Mouse (Mus musculus) MEL (cell line): ENCODE measurements around the gene Sec22b. TPM values are rescaled to one million over a fixed set of nuclear protein-coding genes. Genes with fewer than 3 reads are reported as not detected.

ENCODE experiments used
- DNase-seq: peaks from one replicate; pipeline ENCODE4 v3.0.0; 2011; ENCODE audit warnings: low read depth, low spot score
- H3K27ac ChIP-seq: 2 replicates; pipeline ENCODE4 v1.5.1; 2012; ENCODE audit warnings: low read depth, mild to moderate bottlenecking, control low read depth, low read length, moderate library complexity; ENCODE audit not compliant: control insufficient read depth
- H3K27me3 ChIP-seq, 2 experiments: fragments of 150-350 bp in 1 of 2; sonication (generic) in 1 of 2; 2 replicates each; pipeline ENCODE4 v1.6.1; 2012; ENCODE audit warnings: low read length in 2 of 2, mild to moderate bottlenecking in 2 of 2, improper control_type of control experiment in 1 of 2, moderate library complexity in 1 of 2; ENCODE audit not compliant: insufficient read depth in 2 of 2, control insufficient read depth in 1 of 2
- H3K36me3 ChIP-seq, 2 experiments: 2 replicates each; pipeline ENCODE4 v1.6.1; 2012 to 2014; ENCODE audit warnings: low read length in 2 of 2, improper control_type of control experiment in 1 of 2, inconsistent platforms in 1 of 2, mild to moderate bottlenecking in 1 of 2; ENCODE audit not compliant: insufficient read depth in 2 of 2, control insufficient read depth in 1 of 2
- H3K4me1 ChIP-seq, 2 experiments: fragments of 150-350 bp in 1 of 2; sonication (generic) in 1 of 2; 2 replicates each; pipeline ENCODE4 v1.6.1; 2012; ENCODE audit warnings: low read length in 2 of 2, improper control_type of control experiment in 1 of 2, mild to moderate bottlenecking in 1 of 2; ENCODE audit not compliant: insufficient read depth in 2 of 2, control insufficient read depth in 1 of 2
- H3K4me3 ChIP-seq, 2 experiments: fragments of 150-350 bp in 1 of 2; sonication (generic) in 1 of 2; 2 replicates each; pipeline ENCODE4 v1.5.1; 2012; ENCODE audit warnings: low read depth in 2 of 2, low read length in 2 of 2, mild to moderate bottlenecking in 2 of 2, moderate library complexity in 2 of 2, control low read depth in 1 of 2, improper control_type of control experiment in 1 of 2; ENCODE audit not compliant: control insufficient read depth in 1 of 2, insufficient read depth in 1 of 2
- H3K79me2 ChIP-seq: 2 replicates; pipeline ENCODE4 v1.6.1; 2012; ENCODE audit warnings: mild to moderate bottlenecking, low read length, moderate library complexity; ENCODE audit not compliant: control insufficient read depth, poor library complexity, insufficient read depth
- H3K9ac ChIP-seq: 2 replicates; pipeline ENCODE4 v1.6.1; 2012; ENCODE audit warnings: low read depth, mild to moderate bottlenecking, control low read depth, low read length, moderate library complexity; ENCODE audit not compliant: control insufficient read depth, poor library complexity, severe bottlenecking
- H3K9me3 ChIP-seq: fragments of 150-350 bp; sonication (generic); replicated peaks from 2 replicates; pipeline ENCODE4 v1.6.1; 2012; ENCODE audit warnings: mild to moderate bottlenecking, low read length, improper control_type of control experiment, moderate library complexity; ENCODE audit not compliant: insufficient read depth
- CHD2 ChIP-seq: IDR thresholded peaks from 2 replicates; pipeline ENCODE4 v1.6.1; 2011; ENCODE audit warnings: low read length, improper control_type of control experiment
- E2F4 ChIP-seq: IDR thresholded peaks from 2 replicates; pipeline ENCODE4 v1.6.1; 2011; ENCODE audit warnings: low read depth, low read length, improper control_type of control experiment, borderline replicate concordance
- EP300 ChIP-seq, 2 experiments: IDR thresholded peaks; 2 replicates each; pipeline ENCODE4 v1.6.1; 2011; ENCODE audit warnings: improper control_type of control experiment in 2 of 2, low read length in 2 of 2, low read depth in 1 of 2, mild to moderate bottlenecking in 1 of 2
- ETS1 ChIP-seq: IDR thresholded peaks from 2 replicates; pipeline ENCODE4 v1.6.1; 2012; ENCODE audit warnings: low read depth, mild to moderate bottlenecking, inconsistent platforms, low read length, improper control_type of control experiment, moderate library complexity
- GATA1 ChIP-seq: IDR thresholded peaks from 2 replicates; pipeline ENCODE4 v1.6.1; 2011; ENCODE audit warnings: low read depth, low read length, improper control_type of control experiment
- MAFK ChIP-seq: IDR thresholded peaks from 2 replicates; pipeline ENCODE4 v1.6.1; 2011; ENCODE audit warnings: low read depth, mild to moderate bottlenecking, low read length, improper control_type of control experiment, borderline replicate concordance
- MAZ ChIP-seq: IDR thresholded peaks from 2 replicates; pipeline ENCODE4 v1.6.1; 2012; ENCODE audit warnings: low read depth, mild to moderate bottlenecking, inconsistent platforms, low read length, improper control_type of control experiment
- MEF2A ChIP-seq: IDR thresholded peaks from 2 replicates; pipeline ENCODE4 v1.6.1; 2014; ENCODE audit warnings: low read depth, mild to moderate bottlenecking, inconsistent platforms, low read length, improper control_type of control experiment; ENCODE audit not compliant: poor library complexity, insufficient replicate concordance, severe bottlenecking; ENCODE audit errors: extremely low read depth
- MYB ChIP-seq: IDR thresholded peaks from 2 replicates; pipeline ENCODE4 v1.6.1; 2011; ENCODE audit warnings: mild to moderate bottlenecking, low read depth, low read length, improper control_type of control experiment
- NRF1 ChIP-seq: IDR thresholded peaks from 2 replicates; pipeline ENCODE4 v1.6.1; 2014; ENCODE audit warnings: low read depth, mild to moderate bottlenecking, inconsistent platforms, low read length, improper control_type of control experiment, moderate library complexity; ENCODE audit not compliant: poor library complexity, insufficient read depth, severe bottlenecking
- POLR2AphosphoS5 ChIP-seq: IDR thresholded peaks from 2 replicates; pipeline ENCODE4 v1.6.1; 2012; ENCODE audit warnings: low read depth, borderline replicate concordance, mild to moderate bottlenecking, inconsistent platforms, low read length, moderate library complexity, mixed read lengths
- RCOR1 ChIP-seq: IDR thresholded peaks from 2 replicates; pipeline ENCODE4 v1.6.1; 2012; ENCODE audit warnings: low read depth, mild to moderate bottlenecking, inconsistent platforms, low read length, improper control_type of control experiment
- SMC3 ChIP-seq: IDR thresholded peaks from 2 replicates; pipeline ENCODE4 v1.6.1; 2011; ENCODE audit warnings: low read depth, low read length, improper control_type of control experiment
- TBP ChIP-seq: IDR thresholded peaks from 2 replicates; pipeline ENCODE4 v1.8.0; 2011; ENCODE audit warnings: low read depth, low read length, improper control_type of control experiment
- TCF12 ChIP-seq: IDR thresholded peaks from 2 replicates; pipeline ENCODE4 v1.6.1; 2014; ENCODE audit warnings: low read depth, mild to moderate bottlenecking, inconsistent platforms, low read length, improper control_type of control experiment, moderate library complexity
- ZKSCAN1 ChIP-seq: IDR thresholded peaks from 2 replicates; pipeline ENCODE4 v1.6.1; 2012; ENCODE audit warnings: low read depth, mild to moderate bottlenecking, inconsistent platforms, low read length, improper control_type of control experiment, moderate library complexity
- ZMIZ1 ChIP-seq: IDR thresholded peaks from 2 replicates; pipeline ENCODE4 v1.6.1; 2012; ENCODE audit warnings: low read depth, mild to moderate bottlenecking, inconsistent platforms, low read length, improper control_type of control experiment, moderate library complexity
- ZNF384 ChIP-seq: IDR thresholded peaks from 2 replicates; pipeline ENCODE4 v1.6.1; 2012; ENCODE audit warnings: low read depth, mild to moderate bottlenecking, inconsistent platforms, low read length, improper control_type of control experiment
- polyA plus RNA-seq, 2 experiments: library from polyadenylated mRNA; stranded (reverse) in 1 of 2; unstranded in 1 of 2; fragments of >175 nt in 1 of 2; fragments of >200 nt in 1 of 2; gene quantifications; 2 replicates each; pipeline versions ENCODE4 v1.2.1 to v1.2.4; 2012; ENCODE audit warnings: low replicate concordance in 2 of 2, low read depth in 1 of 2; ENCODE audit not compliant: insufficient read length in 2 of 2, insufficient read depth in 1 of 2, missing spikeins in 1 of 2
- total RNA-seq: library from RNA; depleted of rRNA; stranded (reverse); fragments of 300-350 nt; gene quantifications from 2 replicates; pipeline ENCODE4 v1.2.3, GENCODE M21; 2012

Gene Sec22b
- total and polyA plus RNA-seq, 3 experiments: 36.8 to 43.3 TPM; not detected in 1

- no peaks in the 10 kb centered on the region for H3K9me3 ChIP-seq
- no peak overlapping the region for H3K27ac ChIP-seq
- TF ChIP-seq EP300 (IDR thresholded peaks at IDR 0.05; ENCODE audit: low read depth in 1 of 2, low read length in 2 of 2) (0 out of 4 replicates have a peak, but pooled peaks of 1 of the 2 experiments have one; percentile 9), GATA1 (0 out of 2 replicates have a peak, but pooled peaks have one; percentile 3), MYB (no peak), MEF2A (no peak), ZNF384 (peak; percentile 89), E2F4 (no peak)
- H3K9ac ChIP-seq: no peak overlapping the region
- H3K4me1 ChIP-seq: peaks cover 32 to 41% of the 10 kb centered on the region in 2 experiments
- no peaks in the 10 kb centered on the region for H3K27me3 ChIP-seq
- no peaks in the 10 kb centered on the region; the same call in 1 of the 2 replicates for H3K79me2 ChIP-seq
- no peak overlapping the region for H3K4me3 ChIP-seq
- peaks cover 0 to 34% of the 10 kb centered on the region in 2 experiments; a peak in 2 of 4 replicates for H3K36me3 ChIP-seq
- DNase-seq: no peak
Measured at GRCm38 (mm10) chr3:97946439-97946838, 45.4 kb downstream of the Sec22b start.

GRCm38 (mm10) chr3:97948518-97948917 is 47.5 kb downstream of the Sec22b start:
- Histone ChIP-seq H3K9me3 (no peaks in the 10 kb centered on the region), H3K27me3 (no peaks in the 10 kb centered on the region), H3K4me1 (peaks cover 18 to 24% of the 10 kb centered on the region in 2 experiments), H3K4me3 (peak overlapping the region in 1 of 2 experiments; percentile 17; a peak in 1 of 4 replicates), H3K27ac (no peak overlapping the region), H3K36me3 (peaks cover 0 to 21% of the 10 kb centered on the region in 2 experiments; a peak in 2 of 4 replicates), H3K9ac (no peak overlapping the region), H3K79me2 (no peaks in the 10 kb centered on the region)
- DNase-seq: no peak
- TF ChIP-seq MAZ (no peak), ZMIZ1 (no peak), MAFK (no peak), MEF2A (no peak), SMC3 (no peak), GATA1 (no peak), ETS1 (no peak), TCF12 (no peak), ZNF384 (no peak), E2F4 (no peak), POLR2AphosphoS5 (no peak), ZKSCAN1 (no peak), CHD2 (no peak), TBP (no peak), RCOR1 (no peak), NRF1 (no peak), MYB (no peak)
